Mouse (Mus musculus) left cerebral cortex, adult 8-10 months (tissue): ENCODE data around the gene Vwa3b. TPM values are rescaled to one million over a fixed set of nuclear protein-coding genes. Genes with fewer than 3 reads are reported as not detected.
A peak's percentile ranks its signal among the peaks of the same experiment; 100 is the strongest.

Experiments used
- DNase-seq, 2 experiments: peaks; one replicate each; pipeline ENCODE4 v3.0.0; 2022; ENCODE audit warnings: low spot score in 2 of 2
- total RNA-seq, 4 experiments: library from RNA; stranded (reverse); gene quantifications; 2 replicates each; pipeline ENCODE4 v1.2.4; 2022

The Vwa3b gene
- total RNA-seq, 4 experiments from 2014 or later: 0.67 to 1.8 (median 1.5) TPM

- no peak for DNase-seq
Observed at GRCm38 (mm10) chr1:37060856-37061255, 34.5 kb downstream of the Vwa3b start.

- DNase-seq: no peak
Observed at GRCm38 (mm10) chr1:37063053-37063452, 36.7 kb downstream of the Vwa3b start.

GRCm38 (mm10) chr1:37063841-37064240, 37.4 kb downstream of the Vwa3b start:
- no peak for DNase-seq

GRCm38 (mm10) chr1:37065658-37066412, 39.4 kb downstream of the Vwa3b start:
- peak in 1 of 2 experiments; percentile 63 for DNase-seq

- no peak for DNase-seq
Observed at GRCm38 (mm10) chr1:37075759-37076158, 49.4 kb downstream of the Vwa3b start.

- DNase-seq: no peak
Observed at GRCm38 (mm10) chr1:37077266-37077665, 50.9 kb downstream of the Vwa3b start.

GRCm38 (mm10) chr1:37077955-37078549, 51.7 kb downstream of the Vwa3b start:
- DNase-seq: peak; percentile 13 to 80

- no peak for DNase-seq
Observed at GRCm38 (mm10) chr1:37080442-37080841, 54.0 kb downstream of the Vwa3b start.

GRCm38 (mm10) chr1:37081376-37082214, 55.2 kb downstream of the Vwa3b start:
- DNase-seq: peak in 1 of 2 experiments; percentile 26

GRCm38 (mm10) chr1:37082215-37082464, 55.7 kb downstream of the Vwa3b start:
- DNase-seq: no peak

GRCm38 (mm10) chr1:37084075-37084474, 57.7 kb downstream of the Vwa3b start:
- no peak for DNase-seq

GRCm38 (mm10) chr1:37085171-37085570, 58.8 kb downstream of the Vwa3b start:
- no peak for DNase-seq

GRCm38 (mm10) chr1:37089191-37089590, 62.8 kb downstream of the Vwa3b start:
- DNase-seq: no peak

GRCm38 (mm10) chr1:37097382-37098093, 71.1 kb downstream of the Vwa3b start:
- DNase-seq: no peak

- no peak for DNase-seq
Observed at GRCm38 (mm10) chr1:37098094-37098555, 71.7 kb downstream of the Vwa3b start.

GRCm38 (mm10) chr1:37100361-37100760, 74.0 kb downstream of the Vwa3b start:
- DNase-seq: no peak

GRCm38 (mm10) chr1:37101016-37101415, 74.6 kb downstream of the Vwa3b start:
- no peak for DNase-seq

- DNase-seq: no peak
Observed at GRCm38 (mm10) chr1:37101717-37102116, 75.3 kb downstream of the Vwa3b start.

- no peak for DNase-seq
Observed at GRCm38 (mm10) chr1:37105194-37105593, 78.8 kb downstream of the Vwa3b start.

GRCm38 (mm10) chr1:37113781-37114180, 87.4 kb downstream of the Vwa3b start:
- DNase-seq: no peak

GRCm38 (mm10) chr1:37115847-37116246, 89.5 kb downstream of the Vwa3b start:
- DNase-seq: no peak

GRCm38 (mm10) chr1:37116574-37116973, 90.2 kb downstream of the Vwa3b start:
- no peak for DNase-seq
